Mouse (Mus musculus) small intestine, adult 2 months (tissue): ENCODE results near the gene Asic1.

ENCODE experiments used
- CTCF ChIP-seq: fragments of 200-500 bp; IDR thresholded peaks from 2 replicates; pipeline ENCODE4 v1.5.1; 2012; ENCODE audit warnings: low read depth, mild to moderate bottlenecking, control low read depth, inconsistent platforms, low read length, moderate library complexity, mixed read lengths; ENCODE audit not compliant: insufficient replicate concordance, insufficient read length; ENCODE audit errors: extremely low read depth
- POLR2A ChIP-seq: fragments of 200-500 bp; IDR thresholded peaks from 2 replicates; pipeline ENCODE4 v1.6.1; 2012; ENCODE audit warnings: low read depth, mild to moderate bottlenecking, control low read depth, inconsistent platforms, low read length, moderate library complexity

DNA sequence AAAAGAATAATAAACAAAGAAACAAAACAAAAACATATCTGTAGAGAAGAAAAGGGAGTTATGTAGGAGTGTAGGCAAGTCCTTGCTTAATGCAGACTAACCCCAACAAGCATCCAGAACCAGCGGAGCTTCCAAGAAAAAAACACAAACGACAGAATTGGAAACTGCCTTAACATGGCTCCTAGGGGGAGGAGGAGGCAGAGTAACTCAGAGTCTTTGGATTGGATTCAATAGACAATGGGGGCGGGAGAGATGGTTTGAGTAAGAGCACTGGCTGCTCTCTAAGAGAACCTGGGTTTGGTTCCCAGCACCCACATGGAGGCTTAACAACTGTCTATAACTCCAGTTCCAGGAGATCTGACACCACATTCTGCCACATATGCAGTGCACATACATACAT lies 61.5 kb downstream of the Asic1 start:
- TF ChIP-seq CTCF (no peak), POLR2A (no peak)
